Comparison of ENCODE assay signal across 16 mouse cellular contexts in genomic region chr9:112233378-112233777, GRCm38 (mm10). TPM values are rescaled to one million over a fixed set of nuclear protein-coding genes. Genes with fewer than 3 reads are reported as not detected.
DNase-seq lines count a peak whose midpoint lies in the region; ATAC-seq lines count a peak whose summit lies in the region.
"Had no signal": no experiment of that assay in that cellular context is flagged by ENCODE, and none has a peak within 500 bp of the region (broad histone marks: within the 10 kb centered on the region; RNA-seq: fewer than 3 reads in every experiment).

No protein-coding gene starts in this region.

- H3K36me3 ChIP-seq in forebrain, embryonic 12.5 days (replicated peaks) = no peaks in the 10 kb centered on the region
- H3K36me3 ChIP-seq in forebrain, embryonic 10.5 days (replicated peaks) = no peaks in the 10 kb centered on the region
- no peaks in the 10 kb centered on the region for H3K36me3 ChIP-seq in midbrain, embryonic 13.5 days
- no peaks in the 10 kb centered on the region for H3K36me3 ChIP-seq in midbrain, embryonic 11.5 days (ENCODE audit: control insufficient read depth, insufficient read depth, low read length)
- no peaks in the 10 kb centered on the region for H3K36me3 ChIP-seq in hindbrain, embryonic 14.5 days (replicated peaks; ENCODE audit: control insufficient read depth, insufficient read depth)
- no peaks in the 10 kb centered on the region for H3K36me3 ChIP-seq in neural tube, embryonic 13.5 days
- H3K36me3 ChIP-seq: liver, embryonic 15.5 days had no signal

- no peak overlapping the region for H3K27ac ChIP-seq in forebrain, embryonic 12.5 days
- H3K27ac ChIP-seq in forebrain, embryonic 10.5 days = no peak overlapping the region
- H3K27ac ChIP-seq in midbrain, embryonic 13.5 days = peak overlapping the region; percentile 89
- H3K27ac ChIP-seq in midbrain, embryonic 11.5 days (ENCODE audit: low read depth, low read length) = no peak overlapping the region
- peak overlapping the region; percentile 98 for H3K27ac ChIP-seq in hindbrain, embryonic 14.5 days
- H3K27ac ChIP-seq in neural tube, embryonic 13.5 days (replicated peaks) = peak overlapping the region; percentile 95
- H3K27ac ChIP-seq: liver, embryonic 15.5 days; stomach, postnatal 0 days had no signal

- peaks cover 16% of the 10 kb centered on the region for H3K4me1 ChIP-seq in forebrain, embryonic 12.5 days
- peaks cover 20% of the 10 kb centered on the region for H3K4me1 ChIP-seq in forebrain, embryonic 10.5 days
- peaks cover 11% of the 10 kb centered on the region for H3K4me1 ChIP-seq in midbrain, embryonic 13.5 days (replicated peaks)
- H3K4me1 ChIP-seq in midbrain, embryonic 11.5 days (ENCODE audit: control insufficient read depth, insufficient read depth, low read length) = peaks cover 4% of the 10 kb centered on the region; the same call in 1 of the 2 replicates
- H3K4me1 ChIP-seq in hindbrain, embryonic 14.5 days (replicated peaks; ENCODE audit: control insufficient read depth, insufficient read depth, low read length) = no peaks in the 10 kb centered on the region; the same call in 1 of the 2 replicates
- peaks cover 15% of the 10 kb centered on the region for H3K4me1 ChIP-seq in neural tube, embryonic 13.5 days (replicated peaks)
- H3K4me1 ChIP-seq: liver, embryonic 15.5 days had no signal

- no peak overlapping the region for H3K9ac ChIP-seq in forebrain, embryonic 12.5 days
- peak overlapping the region; percentile 81 for H3K9ac ChIP-seq in midbrain, embryonic 13.5 days (replicated peaks)
- H3K9ac ChIP-seq in midbrain, embryonic 11.5 days (ENCODE audit: low read length) = no peak overlapping the region
- H3K9ac ChIP-seq in hindbrain, embryonic 14.5 days = peak overlapping the region; percentile 98
- H3K9ac ChIP-seq in neural tube, embryonic 13.5 days = peak overlapping the region; percentile 78
- H3K9ac ChIP-seq: liver, embryonic 15.5 days had no signal

- no peaks in the 10 kb centered on the region for H3K9me3 ChIP-seq in forebrain, embryonic 12.5 days
- no peaks in the 10 kb centered on the region for H3K9me3 ChIP-seq in forebrain, embryonic 10.5 days
- no peaks in the 10 kb centered on the region for H3K9me3 ChIP-seq in midbrain, embryonic 13.5 days
- no peaks in the 10 kb centered on the region for H3K9me3 ChIP-seq in midbrain, embryonic 11.5 days (ENCODE audit: control insufficient read depth, low read length)
- H3K9me3 ChIP-seq in hindbrain, embryonic 14.5 days (ENCODE audit: control insufficient read depth, low read length) = no peaks in the 10 kb centered on the region
- no peaks in the 10 kb centered on the region for H3K9me3 ChIP-seq in neural tube, embryonic 13.5 days
- H3K9me3 ChIP-seq: liver, embryonic 15.5 days had no signal

- peak overlapping the region; percentile 95 for H3K4me2 ChIP-seq in forebrain, embryonic 12.5 days
- peak overlapping the region; percentile 76 for H3K4me2 ChIP-seq in midbrain, embryonic 13.5 days (replicated peaks)
- no peak overlapping the region for H3K4me2 ChIP-seq in midbrain, embryonic 11.5 days
- peak overlapping the region; percentile 88 for H3K4me2 ChIP-seq in hindbrain, embryonic 14.5 days (replicated peaks)
- peak overlapping the region; percentile 67 for H3K4me2 ChIP-seq in neural tube, embryonic 13.5 days
- H3K4me2 ChIP-seq: liver, embryonic 15.5 days had no signal

- WGBS in forebrain, embryonic 12.5 days = 71% methylated on average over 6 of the region's 6 CpGs
- 54% methylated on average over 6 of the region's 6 CpGs for WGBS in forebrain, embryonic 10.5 days
- WGBS in midbrain, embryonic 13.5 days = 69% methylated on average over 6 of the region's 6 CpGs
- 67% methylated on average over 6 of the region's 6 CpGs for WGBS in midbrain, embryonic 11.5 days
- WGBS in hindbrain, embryonic 14.5 days = 53% methylated on average over 6 of the region's 6 CpGs
- 67% methylated on average over 6 of the region's 6 CpGs for WGBS in neural tube, embryonic 13.5 days

- DNase-seq in forebrain, embryonic 10.5 days (ENCODE audit: extremely low spot score, low spot score) = no peak
- DNase-seq in midbrain, embryonic 11.5 days (ENCODE audit: low spot score, missing footprints) = no peak
- DNase-seq in hindbrain, embryonic 14.5 days (ENCODE audit: low spot score) = no peak
- DNase-seq in adrenal gland, postnatal 10 days = no peak
- DNase-seq in frontal cortex, postnatal 10 days (ENCODE audit: low spot score in 2 of 2) = no peak
- DNase-seq: adrenal gland, adult 8-10 months; heart, adult 11 months; kidney, postnatal 14 days; layer of hippocampus, postnatal 36 days; retina, postnatal 1 day had no signal

- peak overlapping the region; percentile 57; the same call in 1 of the 2 replicates for H3K4me3 ChIP-seq in forebrain, embryonic 12.5 days (replicated peaks)
- no peak overlapping the region for H3K4me3 ChIP-seq in forebrain, embryonic 10.5 days
- H3K4me3 ChIP-seq in midbrain, embryonic 13.5 days (replicated peaks) = peak overlapping the region; percentile 56
- H3K4me3 ChIP-seq in midbrain, embryonic 11.5 days (ENCODE audit: low read depth, low read length) = no peak overlapping the region
- H3K4me3 ChIP-seq in hindbrain, embryonic 14.5 days (replicated peaks; ENCODE audit: low read length) = peak overlapping the region; percentile 63
- H3K4me3 ChIP-seq in neural tube, embryonic 13.5 days = peak overlapping the region; percentile 58
- H3K4me3 ChIP-seq: liver, embryonic 15.5 days had no signal

- no peak for ATAC-seq in forebrain, embryonic 12.5 days (ENCODE audit: low FRiP score)
- ATAC-seq in midbrain, embryonic 13.5 days = no peak
- no peak for ATAC-seq in midbrain, embryonic 11.5 days (ENCODE audit: low FRiP score)
- no peak for ATAC-seq in hindbrain, embryonic 14.5 days (ENCODE audit: low FRiP score)
- ATAC-seq in neural tube, embryonic 13.5 days (ENCODE audit: low read depth) = no peak
- ATAC-seq: intestine, embryonic 16.5 days had no signal

- H3K27me3 ChIP-seq in forebrain, embryonic 12.5 days = peaks cover 53% of the 10 kb centered on the region
- peaks cover 74% of the 10 kb centered on the region for H3K27me3 ChIP-seq in forebrain, embryonic 10.5 days (ENCODE audit: poor library complexity, severe bottlenecking)
- peaks cover 30% of the 10 kb centered on the region for H3K27me3 ChIP-seq in midbrain, embryonic 13.5 days
- peaks cover 33% of the 10 kb centered on the region for H3K27me3 ChIP-seq in midbrain, embryonic 11.5 days (ENCODE audit: control insufficient read depth, insufficient read depth, low read length)
- H3K27me3 ChIP-seq in hindbrain, embryonic 14.5 days (ENCODE audit: control insufficient read depth, insufficient read depth, low read length) = peaks cover 6% of the 10 kb centered on the region; the same call in 1 of the 2 replicates
- H3K27me3 ChIP-seq in neural tube, embryonic 13.5 days = peaks cover 26% of the 10 kb centered on the region

RNA-seq across cellular contexts. Expression of gene Arpp21, which starts 2.4 kb away (rescaled TPM):
- polyA plus RNA-seq in forebrain, embryonic 12.5 days (2016; fragmentation: Nextera tagmentation; extraction: Ambion mirVana) = 8.3 and 10.4 TPM in 2 replicates
- polyA plus RNA-seq in forebrain, embryonic 10.5 days (2016; fragmentation: Nextera tagmentation; extraction: Ambion mirVana) = 0.20 and 1.4 TPM in 2 replicates
- polyA plus RNA-seq in midbrain, embryonic 13.5 days (2015; fragmentation: Nextera tagmentation; extraction: Ambion mirVana) = 29.1 and 29.5 TPM in 2 replicates
- 2.4 and 2.8 TPM in 2 replicates for polyA plus RNA-seq in midbrain, embryonic 11.5 days (2014; fragmentation: Nextera tagmentation; extraction: Ambion mirVana)
- 29.1 and 40.8 TPM in 2 replicates for polyA plus RNA-seq in hindbrain, embryonic 14.5 days (2014; fragmentation: Nextera tagmentation; extraction: Ambion mirVana)
- polyA plus RNA-seq in neural tube, embryonic 13.5 days (2015; fragmentation: Nextera tagmentation; extraction: Ambion mirVana) = 27.1 and 38.0 TPM in 2 replicates
- total RNA-seq in adrenal gland, postnatal 10 days (2021) = 1 to 10 TPM; 1.4 to 2.7 TPM

Comparison
In these comparisons a context has a peak if more than half of its experiments do, and no peak if none do; other contexts are left out.
1. H3K27ac ChIP-seq: peak in midbrain, embryonic 13.5 days (single experiment), hindbrain, embryonic 14.5 days (single experiment) and neural tube, embryonic 13.5 days (single experiment); none in forebrain, embryonic 12.5 days (single experiment), forebrain, embryonic 10.5 days (single experiment) and midbrain, embryonic 11.5 days (single experiment).
2. H3K4me3 ChIP-seq: peak in forebrain, embryonic 12.5 days (single experiment), midbrain, embryonic 13.5 days (single experiment), hindbrain, embryonic 14.5 days (single experiment) and neural tube, embryonic 13.5 days (single experiment); none in forebrain, embryonic 10.5 days (single experiment) and midbrain, embryonic 11.5 days (single experiment).
3. H3K9ac ChIP-seq: peak in midbrain, embryonic 13.5 days (single experiment), hindbrain, embryonic 14.5 days (single experiment) and neural tube, embryonic 13.5 days (single experiment); none in forebrain, embryonic 12.5 days (single experiment) and midbrain, embryonic 11.5 days (single experiment).